Mouse (Mus musculus): ENCODE measurements around the gene Rnf216.

GRCm38 (mm10) chr5:142947460-142947859 lies 165.3 kb downstream of the Rnf216 start:
- TF ChIP-seq POLR2A (IDR thresholded peaks at IDR 0.05; ENCODE audit: insufficient read depth, low read depth, low read length) (no peak), CTCF (IDR thresholded peaks at IDR 0.05; ENCODE audit: insufficient read depth, low read depth, low read length) (no peak)

Data from olfactory bulb, adult 2 months (tissue).